Mouse (Mus musculus) hindbrain, embryonic 11.5 days (tissue): ENCODE measurements at regions not wholly inside any gene's neighbourhood (a gene's known extent, or its start where the extent isn't known, plus 50 kb on each side); places are given as distances from the start of the nearest gene placed in this dataset.

ENCODE experiments used
- ATAC-seq: fragments of 200-750 bp; cut with Nextera tagmentation; 2 replicates; pipeline ENCODE4 v1.8.0; 2017; ENCODE audit warnings: mild to moderate bottlenecking, moderate TSS enrichment, moderate library complexity; ENCODE audit not compliant: low FRiP score
- DNase-seq: peaks from one replicate; pipeline ENCODE4 v3.0.0-alpha.2; 2015; ENCODE audit warnings: low spot score
- H3K27ac ChIP-seq: fragments of 300-500 bp; sonication (generic); 2 replicates; pipeline ENCODE4 v1.5.1; 2014; ENCODE audit warnings: mild to moderate bottlenecking, low read depth, low read length
- H3K27me3 ChIP-seq: fragments of 300-500 bp; sonication (generic); 2 replicates; pipeline ENCODE4 v1.6.1; 2014; ENCODE audit warnings: mild to moderate bottlenecking, low read length, moderate library complexity, mixed read lengths; ENCODE audit not compliant: control insufficient read depth, insufficient read depth
- H3K36me3 ChIP-seq: fragments of 300-500 bp; sonication (generic); 2 replicates; pipeline ENCODE4 v1.6.1; 2014; ENCODE audit warnings: mild to moderate bottlenecking, low read length, moderate library complexity, mixed read lengths; ENCODE audit not compliant: control insufficient read depth, insufficient read depth
- H3K4me1 ChIP-seq: fragments of 300-500 bp; sonication (generic); replicated peaks from 2 replicates; pipeline ENCODE4 v1.6.1; 2014; ENCODE audit warnings: low read length, mixed read lengths; ENCODE audit not compliant: control insufficient read depth, insufficient read depth
- H3K4me2 ChIP-seq: fragments of 300-500 bp; sonication (generic); replicated peaks from 2 replicates; pipeline ENCODE4 v1.6.1; 2014; ENCODE audit warnings: mild to moderate bottlenecking, low read depth, low read length
- H3K4me3 ChIP-seq: fragments of 300-500 bp; sonication (generic); 2 replicates; pipeline ENCODE4 v1.5.1; 2014; ENCODE audit warnings: low read depth, low read length
- H3K9ac ChIP-seq: fragments of 300-500 bp; sonication (generic); 2 replicates; pipeline ENCODE4 v1.6.1; 2014; ENCODE audit warnings: low read depth, low read length
- H3K9me3 ChIP-seq: fragments of 300-500 bp; sonication (generic); 2 replicates; pipeline ENCODE4 v1.6.1; 2016; ENCODE audit warnings: low read length; ENCODE audit not compliant: control insufficient read depth
- WGBS: fragments of 180-500 bp; shearing (Covaris S2); extraction: QIAGEN DNeasy Blood & Tissue Kit; methylation state at CpG from one replicate; pipeline ENCODE4 v1.1.7; 2014; 5-methylcytosine and 5-hydroxymethylcytosine counted together

- no peak for ATAC-seq
- H3K4me2 ChIP-seq = no peak overlapping the region
Measured at GRCm38 (mm10) chr2:174178801-174179200, 68.7 kb downstream of the Npepl1 start.

GRCm38 (mm10) chr2:174184797-174185196 lies 74.6 kb downstream of the Npepl1 start:
- no peak for ATAC-seq
- Histone ChIP-seq H3K4me2 (no peak overlapping the region), H3K4me3 (no peak overlapping the region), H3K36me3 (no peaks in the 10 kb centered on the region), H3K9me3 (no peaks in the 10 kb centered on the region), H3K27me3 (no peaks in the 10 kb centered on the region), H3K9ac (no peak overlapping the region), H3K4me1 (no peaks in the 10 kb centered on the region), H3K27ac (no peak overlapping the region)
- 87% methylated on average over 5 of the region's 5 CpGs for WGBS
- DNase-seq = no peak

More at GRCm38 (mm10) chr2:174178801-174179200, 68.7 kb downstream of the Npepl1 start:
- H3K27me3 ChIP-seq = no peaks in the 10 kb centered on the region
- no peak for DNase-seq
- no peak overlapping the region for H3K9ac ChIP-seq
- H3K9me3 ChIP-seq = no peaks in the 10 kb centered on the region
- WGBS = 81% methylated on average over 6 of the region's 6 CpGs
- no peaks in the 10 kb centered on the region for H3K36me3 ChIP-seq
- no peak overlapping the region for H3K4me3 ChIP-seq
- no peaks in the 10 kb centered on the region for H3K4me1 ChIP-seq
- H3K27ac ChIP-seq = no peak overlapping the region

DNA sequence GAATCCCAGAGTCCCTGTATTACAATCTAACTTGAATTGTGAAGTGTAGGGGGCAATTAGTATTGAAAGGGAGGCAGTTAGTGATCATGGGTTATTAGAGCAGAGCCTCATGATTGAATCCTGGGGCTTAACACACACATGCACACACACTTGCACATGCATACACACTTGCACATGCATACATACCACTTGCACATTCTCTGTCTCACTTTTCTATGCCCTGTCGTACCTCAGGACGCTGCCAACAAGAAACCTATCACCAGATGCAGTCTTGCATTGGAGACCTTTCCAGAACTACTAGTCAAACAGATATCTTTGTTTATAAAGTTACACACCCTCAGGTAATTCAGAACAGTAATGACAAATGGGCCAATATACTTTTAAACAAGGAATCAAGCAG lies 80.9 kb downstream of the Npepl1 start:
- no peak for DNase-seq
- H3K27ac ChIP-seq = no peak overlapping the region
- H3K9ac ChIP-seq = no peak overlapping the region
- no peaks in the 10 kb centered on the region for H3K9me3 ChIP-seq
- no peak overlapping the region for H3K4me3 ChIP-seq
- WGBS = 98% methylated on average over 2 of the region's 2 CpGs
- no peaks in the 10 kb centered on the region for H3K4me1 ChIP-seq
- H3K27me3 ChIP-seq = no peaks in the 10 kb centered on the region
- no peak for ATAC-seq
- no peaks in the 10 kb centered on the region for H3K36me3 ChIP-seq
- no peak overlapping the region for H3K4me2 ChIP-seq

- Histone ChIP-seq H3K9me3 (no peaks in the 10 kb centered on the region), H3K27me3 (no peaks in the 10 kb centered on the region), H3K36me3 (no peaks in the 10 kb centered on the region), H3K4me1 (no peaks in the 10 kb centered on the region), H3K27ac (no peak overlapping the region), H3K9ac (no peak overlapping the region), H3K4me2 (no peak overlapping the region), H3K4me3 (no peak overlapping the region)
- DNase-seq (no peak), ATAC-seq (no peak)
- 72% methylated on average over 2 of the region's 2 CpGs for WGBS
Measured at GRCm38 (mm10) chr2:174191516-174191915, 81.4 kb downstream of the Npepl1 start.

GRCm38 (mm10) chr2:174192026-174192425 lies 81.9 kb downstream of the Npepl1 start:
- Histone ChIP-seq H3K4me2 (no peak overlapping the region), H3K9ac (no peak overlapping the region), H3K4me1 (no peaks in the 10 kb centered on the region), H3K9me3 (no peaks in the 10 kb centered on the region), H3K36me3 (no peaks in the 10 kb centered on the region), H3K27me3 (no peaks in the 10 kb centered on the region), H3K4me3 (no peak overlapping the region), H3K27ac (no peak overlapping the region)
- no peak for DNase-seq
- ATAC-seq = no peak
- WGBS = 98% methylated on average over 5 of the region's 5 CpGs

- Histone ChIP-seq H3K4me3 (no peak overlapping the region), H3K27ac (no peak overlapping the region)
- WGBS = 83% methylated on average over 5 of the region's 5 CpGs
Measured at GRCm38 (mm10) chr2:174193506-174193905, 83.4 kb downstream of the Npepl1 start.

DNA sequence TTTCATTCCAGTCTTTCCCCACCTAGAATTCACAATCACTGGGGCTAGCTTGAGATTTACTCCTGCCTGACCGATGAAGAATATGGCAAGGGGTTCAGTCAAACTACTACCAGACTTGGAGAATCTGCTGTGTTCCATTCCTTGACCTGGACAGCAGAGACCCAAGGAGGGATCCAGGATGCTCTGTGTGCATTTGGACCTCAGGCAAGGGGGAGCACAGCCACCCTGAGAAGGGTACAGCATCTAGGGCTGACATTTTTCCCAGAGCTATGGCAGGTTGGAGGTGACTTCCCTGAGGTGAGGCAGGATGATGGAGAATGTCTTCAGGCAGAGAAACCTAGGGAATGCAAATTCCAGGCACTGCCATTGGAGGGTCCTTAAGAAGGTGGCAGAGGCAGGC lies 85.5 kb downstream of the Npepl1 start:
- no peaks in the 10 kb centered on the region for H3K4me1 ChIP-seq
- H3K27me3 ChIP-seq = no peaks in the 10 kb centered on the region
- no peak overlapping the region for H3K4me2 ChIP-seq
- no peaks in the 10 kb centered on the region for H3K36me3 ChIP-seq
- ATAC-seq = no peak
- WGBS = 89% methylated on average over 1 of the region's 1 CpGs
- DNase-seq = no peak
- H3K27ac ChIP-seq = no peak overlapping the region
- no peaks in the 10 kb centered on the region for H3K9me3 ChIP-seq
- H3K4me3 ChIP-seq = no peak overlapping the region
- H3K9ac ChIP-seq = no peak overlapping the region

More at GRCm38 (mm10) chr2:174193506-174193905, 83.4 kb downstream of the Npepl1 start:
- ATAC-seq = no peak
- Histone ChIP-seq H3K4me1 (no peaks in the 10 kb centered on the region), H3K27me3 (no peaks in the 10 kb centered on the region), H3K4me2 (no peak overlapping the region), H3K9me3 (no peaks in the 10 kb centered on the region), H3K36me3 (no peaks in the 10 kb centered on the region), H3K9ac (no peak overlapping the region)
- no peak for DNase-seq

GRCm38 (mm10) chr2:174196696-174197215 lies 86.6 kb downstream of the Npepl1 start:
- H3K4me2 ChIP-seq = no peak overlapping the region

GRCm38 (mm10) chr2:174197306-174197945 lies 86.7 kb upstream of the Gnas start:
- Histone ChIP-seq H3K4me3 (no peak overlapping the region), H3K9ac (no peak overlapping the region), H3K9me3 (no peaks in the 10 kb centered on the region), H3K36me3 (no peaks in the 10 kb centered on the region), H3K27me3 (no peaks in the 10 kb centered on the region), H3K4me2 (no peak overlapping the region), H3K27ac (no peak overlapping the region), H3K4me1 (no peaks in the 10 kb centered on the region)
- no peak for ATAC-seq
- 87% methylated on average over 11 of the region's 11 CpGs for WGBS
- DNase-seq = no peak

More at GRCm38 (mm10) chr2:174196696-174197215, 86.6 kb downstream of the Npepl1 start:
- no peaks in the 10 kb centered on the region for H3K9me3 ChIP-seq
- no peak overlapping the region for H3K4me3 ChIP-seq
- WGBS = 86% methylated on average over 16 of the region's 16 CpGs
- H3K27me3 ChIP-seq = no peaks in the 10 kb centered on the region
- no peaks in the 10 kb centered on the region for H3K36me3 ChIP-seq
- ATAC-seq (no peak), DNase-seq (no peak)
- H3K27ac ChIP-seq = no peak overlapping the region
- H3K4me1 ChIP-seq = no peaks in the 10 kb centered on the region
- H3K9ac ChIP-seq = no peak overlapping the region
